ENCODE assay signal across 10 mouse cellular contexts in the genomic region with DNA sequence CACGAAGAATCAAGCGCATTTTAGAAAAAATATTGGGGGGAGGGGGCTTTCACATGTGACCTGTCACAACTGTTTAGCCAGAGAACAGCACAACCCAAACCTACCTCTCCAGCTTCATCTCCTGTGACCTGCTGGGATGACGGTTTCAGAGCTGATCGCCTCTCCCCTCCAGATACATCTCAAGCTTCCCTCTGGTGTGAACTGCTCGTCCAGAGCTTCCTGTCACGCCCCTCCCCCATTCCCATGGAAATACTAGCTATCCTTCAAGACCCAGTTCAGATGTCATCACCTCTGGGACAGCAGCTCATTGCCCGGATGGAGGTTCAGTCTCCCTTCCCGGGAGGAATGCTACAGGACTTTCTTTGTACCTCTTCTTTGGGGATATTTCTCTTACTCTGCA. TPM values are rescaled to one million over a fixed set of nuclear protein-coding genes. Genes with fewer than 3 reads are reported as not detected.
DNase-seq lines count a peak whose midpoint lies in the region; TF ChIP-seq lines count a peak whose summit lies in the region.
"Had no signal": no experiment of that assay in that cellular context is flagged by ENCODE, and none has a peak within 500 bp of the region (broad histone marks: within the 10 kb centered on the region; RNA-seq: fewer than 3 reads in every experiment).

No protein-coding gene starts in this region.

- peak; percentile 24 for DNase-seq in adrenal gland, postnatal 14 days
- no peak for DNase-seq in adrenal gland, postnatal 4 days (ENCODE audit: low spot score in 2 of 2)
- DNase-seq in spleen, adult 2 months (ENCODE audit: low read depth in 1 of 2, low spot score in 2 of 2) = no peak
- DNase-seq in spleen, adult 18-20 months = no peak
- peak; percentile 51 for DNase-seq in limb, embryonic 10.5 days (ENCODE audit: low spot score)
- no peak for DNase-seq in urinary bladder, postnatal 14 days (ENCODE audit: low spot score)
- DNase-seq in urinary bladder, postnatal 4 days (ENCODE audit: low spot score in 2 of 2) = no peak
- no peak for DNase-seq in thymus, postnatal 4 days
- DNase-seq: cerebellum, postnatal 36 days had no signal

- no peak for TF ChIP-seq CTCF in spleen, adult 2 months (IDR thresholded peaks at IDR 0.05; ENCODE audit: extremely low read depth, insufficient read depth, insufficient read length, insufficient replicate concordance)

- H3K36me3 ChIP-seq in spleen, adult 2 months (ENCODE audit: control insufficient read depth, insufficient read depth, low read length) = no peaks in the 10 kb centered on the region
- H3K36me3 ChIP-seq in limb, embryonic 10.5 days = peaks cover 14% of the 10 kb centered on the region

- H3K4me1 ChIP-seq in spleen, adult 2 months (ENCODE audit: control insufficient read depth, insufficient read depth, insufficient read length) = peaks cover 21% of the 10 kb centered on the region
- H3K4me1 ChIP-seq in limb, embryonic 10.5 days = peaks cover 16% of the 10 kb centered on the region

- no peak overlapping the region for H3K4me3 ChIP-seq in spleen, adult 2 months (ENCODE audit: extremely low read depth, insufficient read depth, insufficient read length)
- peak overlapping the region; percentile 28; the same call in 1 of the 2 replicates for H3K4me3 ChIP-seq in limb, embryonic 10.5 days

- TF ChIP-seq POLR2A in spleen, adult 2 months (IDR thresholded peaks at IDR 0.05; ENCODE audit: low read depth, low read length) = no peak

- WGBS in spleen, adult 2 months = 77% methylated on average over 8 of the region's 8 CpGs
- WGBS in limb, embryonic 10.5 days = 21% methylated on average over 8 of the region's 8 CpGs

- no peaks in the 10 kb centered on the region for H3K27me3 ChIP-seq in spleen, adult 2 months (ENCODE audit: control insufficient read depth, insufficient read depth, low read length)
- H3K27me3 ChIP-seq in limb, embryonic 10.5 days (ENCODE audit: low read depth, poor library complexity, severe bottlenecking) = no peaks in the 10 kb centered on the region

- peak overlapping the region; percentile 51 for H3K27ac ChIP-seq in spleen, adult 2 months (ENCODE audit: insufficient read depth, low read length)
- peak overlapping the region; percentile 72 for H3K27ac ChIP-seq in limb, embryonic 10.5 days

- no peaks in the 10 kb centered on the region for H3K9me3 ChIP-seq in limb, embryonic 10.5 days (replicated peaks)

RNA-seq across cellular contexts. Expression of gene Uchl4, which starts 5.7 kb away (rescaled TPM):
- total RNA-seq in adrenal gland, postnatal 14 days (2021) = 1.5 and 3.0 TPM in 2 replicates
- total RNA-seq in adrenal gland, postnatal 4 days (2021) = 1 to 10 TPM; 2.0 to 2.6 TPM
- not detected in 2 replicates for polyA plus RNA-seq in spleen, adult 2 months (2012; rRNA removed)
- 3.5 and 3.7 TPM in 2 replicates for polyA plus RNA-seq in limb, embryonic 10.5 days (2016; fragmentation: Nextera tagmentation; extraction: Ambion mirVana)
- polyA plus RNA-seq: small intestine, adult 2 months had no signal

RNA-seq across cellular contexts. Expression of gene Map2k1, which starts 12.8 kb away (rescaled TPM):
- total RNA-seq in adrenal gland, postnatal 14 days (2021) = 55.4 and 58.9 TPM in 2 replicates
- 10 to 100 TPM; 49.4 to 54.3 TPM for total RNA-seq in adrenal gland, postnatal 4 days (2021)
- polyA plus RNA-seq in spleen, adult 2 months (2012; rRNA removed) = 35.6 and 38.0 TPM in 2 replicates
- polyA plus RNA-seq in limb, embryonic 10.5 days (2016; fragmentation: Nextera tagmentation; extraction: Ambion mirVana) = 76.5 and 82.6 TPM in 2 replicates

RNA-seq across cellular contexts. Expression of gene Tipin, which starts 40.7 kb away (rescaled TPM):
- 29.8 and 32.3 TPM in 2 replicates for total RNA-seq in adrenal gland, postnatal 14 days (2021)
- 10 to 100 TPM; 64.0 to 66.3 TPM for total RNA-seq in adrenal gland, postnatal 4 days (2021)
- polyA plus RNA-seq in spleen, adult 2 months (2012; rRNA removed) = 2.4 and 3.3 TPM in 2 replicates
- polyA plus RNA-seq in limb, embryonic 10.5 days (2016; fragmentation: Nextera tagmentation; extraction: Ambion mirVana) = 299 and 311 TPM in 2 replicates

Comparison
In these comparisons a context has a peak if more than half of its experiments do, and no peak if none do; other contexts are left out.
1. DNase-seq: peak in adrenal gland, postnatal 14 days (single experiment) and limb, embryonic 10.5 days (single experiment); none in adrenal gland, postnatal 4 days (0 of 2), spleen, adult 2 months (0 of 2), spleen, adult 18-20 months (0 of 2), urinary bladder, postnatal 14 days (single experiment), urinary bladder, postnatal 4 days (0 of 2) and thymus, postnatal 4 days (single experiment).